Mouse (Mus musculus): ENCODE data around the gene Ppp1r9b.

The Ppp1r9b gene

DNA sequence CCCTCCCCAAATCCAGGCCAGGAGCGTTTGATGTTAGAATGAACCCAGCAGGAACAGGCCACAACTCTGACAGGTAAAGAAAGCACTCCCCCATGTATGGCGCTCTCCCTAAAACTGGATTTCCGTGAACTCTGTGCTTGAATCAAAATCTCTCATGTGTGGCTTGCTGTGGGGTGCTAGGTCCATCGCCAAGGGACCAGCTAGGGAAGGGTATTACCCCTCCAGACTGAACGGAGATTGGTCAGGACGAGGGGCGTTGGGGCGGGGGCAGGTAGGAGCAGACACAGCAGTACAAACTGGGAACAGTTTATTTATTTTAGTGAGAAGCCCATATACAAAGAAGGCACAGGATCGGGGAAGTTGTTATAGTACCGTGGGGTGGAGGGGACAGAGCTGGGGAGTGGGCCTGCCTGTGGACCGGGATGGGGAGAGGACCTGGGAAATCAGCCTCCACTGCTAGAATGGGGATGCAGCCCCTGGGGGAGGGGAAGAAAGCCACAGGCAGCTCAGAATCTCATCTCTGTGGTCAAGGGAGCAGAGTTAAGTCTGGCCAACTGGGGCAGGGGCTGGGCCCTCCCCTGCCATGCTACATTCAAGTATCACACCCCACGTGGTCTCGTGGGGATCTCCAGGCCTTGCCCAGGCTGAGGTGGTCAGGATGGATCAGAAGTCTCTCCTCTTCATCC, 53.5 kb downstream of the Ppp1r9b start:
- TF ChIP-seq NANOG (IDR thresholded peaks at IDR 0.05; ENCODE audit: borderline replicate concordance, low read length): no peak
- TF ChIP-seq CTCF (conservative IDR thresholded peaks at IDR 0.05; ENCODE audit: low read length): no peak
- no peak for TF ChIP-seq POU5F1 (IDR thresholded peaks at IDR 0.05; ENCODE audit: borderline replicate concordance, low read length)
- H3K4me1 ChIP-seq (replicated peaks; ENCODE audit: low read depth, low read length): peaks cover 68% of the 10 kb centered on the region
- H3K36me3 ChIP-seq (ENCODE audit: insufficient read depth, low read length): peaks cover 4% of the 10 kb centered on the region; the same call in 1 of the 2 replicates
- H3K4me3 ChIP-seq (replicated peaks; ENCODE audit: low read length): 0 out of 2 replicates have a peak overlapping the region, but pooled peaks have one; percentile 7
- H3K9me3 ChIP-seq (ENCODE audit: low read length): no peaks in the 10 kb centered on the region
- H3K27me3 ChIP-seq (ENCODE audit: insufficient read depth, low read length): peaks cover 5% of the 10 kb centered on the region; the same call in 1 of the 2 replicates

DNA sequence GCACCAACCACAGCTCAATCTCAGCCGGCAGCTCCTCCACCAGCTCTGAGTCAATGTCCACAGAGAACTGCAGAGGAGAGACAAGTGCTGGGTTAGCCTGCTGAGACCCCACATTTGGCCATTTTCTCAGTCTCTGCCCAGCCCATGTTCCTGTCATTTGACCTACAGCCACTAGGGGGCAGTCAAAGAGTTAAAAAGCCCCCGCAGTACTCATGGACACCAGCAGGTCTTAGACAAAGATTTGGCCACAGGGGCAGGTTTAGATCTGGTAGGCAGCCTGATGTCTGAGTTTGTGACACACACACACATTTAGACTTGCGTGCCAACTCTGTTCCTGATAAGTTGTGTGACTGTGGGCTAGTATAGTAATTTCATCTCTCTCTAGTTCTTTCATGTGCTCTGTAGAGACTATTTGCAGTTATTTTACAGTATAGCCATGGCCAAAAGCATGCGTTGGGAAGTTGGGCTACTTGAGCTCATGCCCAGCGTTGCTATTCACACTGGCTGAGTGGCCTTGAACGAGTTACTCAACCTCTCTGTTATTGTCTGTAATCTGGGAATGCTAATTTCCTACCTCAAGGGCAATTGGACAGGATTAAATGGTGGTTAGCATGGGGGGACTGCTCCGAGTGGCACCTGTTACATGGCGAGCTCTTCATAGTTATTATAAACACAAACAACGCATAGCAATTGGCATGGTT, 56.3 kb downstream of the Ppp1r9b start:
- peaks cover 22% of the 10 kb centered on the region for H3K36me3 ChIP-seq (ENCODE audit: insufficient read depth, low read length)
- H3K27me3 ChIP-seq (ENCODE audit: insufficient read depth, low read length): no peaks in the 10 kb centered on the region
- no peaks in the 10 kb centered on the region for H3K9me3 ChIP-seq (ENCODE audit: low read length)
- no peak overlapping the region for H3K4me3 ChIP-seq (replicated peaks; ENCODE audit: low read length)
- H3K4me1 ChIP-seq (replicated peaks; ENCODE audit: low read depth, low read length): peaks cover 51% of the 10 kb centered on the region
- TF ChIP-seq POU5F1 (IDR thresholded peaks at IDR 0.05; ENCODE audit: borderline replicate concordance, low read length): no peak
- TF ChIP-seq NANOG (IDR thresholded peaks at IDR 0.05; ENCODE audit: borderline replicate concordance, low read length): no peak
- TF ChIP-seq CTCF (conservative IDR thresholded peaks at IDR 0.05; ENCODE audit: low read length): peak; percentile 93

DNA sequence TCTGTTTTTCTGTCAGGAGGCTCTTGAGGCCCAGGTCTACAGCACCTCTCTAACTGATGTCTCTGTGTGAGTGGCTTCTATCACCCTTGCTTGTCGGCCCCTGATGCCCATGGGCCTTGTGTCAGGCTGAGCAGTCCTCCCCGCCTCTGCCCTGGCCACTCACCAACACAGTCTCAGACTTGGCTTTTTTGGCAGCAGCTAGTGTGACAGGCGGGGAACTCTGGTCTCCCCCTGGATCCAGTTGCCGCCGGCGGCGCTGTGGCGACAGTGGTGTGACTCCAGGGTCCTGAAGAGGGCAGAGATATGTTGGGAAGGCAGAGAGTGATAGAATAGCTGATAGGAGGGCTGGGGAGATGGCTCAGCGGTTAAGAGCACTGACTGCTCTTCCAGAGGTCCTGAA, 62.2 kb downstream of the Ppp1r9b start:
- H3K36me3 ChIP-seq (ENCODE audit: insufficient read depth, low read length): peaks cover 55% of the 10 kb centered on the region
- peaks cover 4% of the 10 kb centered on the region for H3K27me3 ChIP-seq (ENCODE audit: insufficient read depth, low read length)
- H3K4me1 ChIP-seq (replicated peaks; ENCODE audit: low read depth, low read length): peaks cover 26% of the 10 kb centered on the region
- TF ChIP-seq NANOG (IDR thresholded peaks at IDR 0.05; ENCODE audit: borderline replicate concordance, low read length): no peak
- TF ChIP-seq CTCF (conservative IDR thresholded peaks at IDR 0.05; ENCODE audit: low read length): no peak
- TF ChIP-seq POU5F1 (IDR thresholded peaks at IDR 0.05; ENCODE audit: borderline replicate concordance, low read length): no peak
- 0 out of 2 replicates have a peak overlapping the region, but pooled peaks have one; percentile 1 for H3K4me3 ChIP-seq (replicated peaks; ENCODE audit: low read length)
- H3K9me3 ChIP-seq (ENCODE audit: low read length): no peaks in the 10 kb centered on the region

Measured in E14TG2a.4 (cell line).